Mouse (Mus musculus): ENCODE measurements around the gene Fat4. TPM values are rescaled to one million over a fixed set of nuclear protein-coding genes. Genes with fewer than 3 reads are reported as not detected.
A peak's percentile ranks its signal among the peaks of the same experiment; 100 is the strongest.

Gene Fat4
- polyA plus RNA-seq, 1 experiment from 2014 or later = 5.3 TPM

- H3K27me3 ChIP-seq (replicated peaks) = no peaks in the 10 kb centered on the region
- H3K27ac ChIP-seq = no peak overlapping the region
- no peak overlapping the region for H3K4me2 ChIP-seq (replicated peaks)
- 63% methylated on average over 13 of the region's 13 CpGs for WGBS
- H3K9ac ChIP-seq = no peak overlapping the region
- ATAC-seq = no peak
- no peak overlapping the region for H3K4me3 ChIP-seq (replicated peaks)
- H3K36me3 ChIP-seq = no peaks in the 10 kb centered on the region
- H3K9me3 ChIP-seq = no peaks in the 10 kb centered on the region
- H3K4me1 ChIP-seq (replicated peaks) = peaks cover 7% of the 10 kb centered on the region; the same call in 1 of the 2 replicates
These were observed 21.8 kb downstream of the Fat4 start for GRCm38 (mm10) chr3:38908426-38909111.

- ATAC-seq = no peak
- H3K36me3 ChIP-seq = no peaks in the 10 kb centered on the region
- no peak overlapping the region for H3K9ac ChIP-seq
- H3K27me3 ChIP-seq (replicated peaks) = no peaks in the 10 kb centered on the region
- no peak overlapping the region for H3K4me2 ChIP-seq (replicated peaks)
- 67% methylated on average over 5 of the region's 5 CpGs for WGBS
- H3K4me3 ChIP-seq (replicated peaks) = no peak overlapping the region
- no peaks in the 10 kb centered on the region for H3K9me3 ChIP-seq
- peaks cover 4% of the 10 kb centered on the region; the same call in 1 of the 2 replicates for H3K4me1 ChIP-seq (replicated peaks)
- no peak overlapping the region for H3K27ac ChIP-seq
These were observed 26.2 kb downstream of the Fat4 start for GRCm38 (mm10) chr3:38912768-38913487.

GRCm38 (mm10) chr3:38913488-38914105, 26.9 kb downstream of the Fat4 start:
- 66% methylated on average over 11 of the region's 11 CpGs for WGBS
- no peak overlapping the region for H3K27ac ChIP-seq

GRCm38 (mm10) chr3:38918926-38919325, 32.2 kb downstream of the Fat4 start:
- peaks cover 5% of the 10 kb centered on the region; the same call in 1 of the 2 replicates for H3K4me1 ChIP-seq (replicated peaks)
- WGBS = 67% methylated on average over 2 of the region's 2 CpGs
- no peak overlapping the region for H3K9ac ChIP-seq
- no peak for ATAC-seq
- H3K36me3 ChIP-seq = no peaks in the 10 kb centered on the region
- no peak overlapping the region for H3K4me3 ChIP-seq (replicated peaks)
- no peaks in the 10 kb centered on the region for H3K9me3 ChIP-seq
- no peak overlapping the region for H3K4me2 ChIP-seq (replicated peaks)
- H3K27ac ChIP-seq = no peak overlapping the region
- H3K27me3 ChIP-seq (replicated peaks) = no peaks in the 10 kb centered on the region

More at GRCm38 (mm10) chr3:38913488-38914105, 26.9 kb downstream of the Fat4 start:
- Histone ChIP-seq H3K9me3 (no peaks in the 10 kb centered on the region), H3K27me3 (replicated peaks) (no peaks in the 10 kb centered on the region), H3K36me3 (no peaks in the 10 kb centered on the region), H3K4me3 (replicated peaks) (no peak overlapping the region), H3K9ac (no peak overlapping the region), H3K4me2 (replicated peaks) (no peak overlapping the region), H3K4me1 (replicated peaks) (0 out of 2 replicates have a peak, but pooled peaks cover 3% of the 10 kb centered on the region)
- ATAC-seq = no peak

- peaks cover 5% of the 10 kb centered on the region; the same call in 1 of the 2 replicates for H3K4me1 ChIP-seq (replicated peaks)
- no peaks in the 10 kb centered on the region for H3K36me3 ChIP-seq
- H3K4me2 ChIP-seq (replicated peaks) = no peak overlapping the region
- no peaks in the 10 kb centered on the region for H3K9me3 ChIP-seq
- no peak overlapping the region for H3K4me3 ChIP-seq (replicated peaks)
- no peak overlapping the region for H3K27ac ChIP-seq
- H3K27me3 ChIP-seq (replicated peaks) = no peaks in the 10 kb centered on the region
- H3K9ac ChIP-seq = no peak overlapping the region
- ATAC-seq = no peak
- 59% methylated on average over 2 of the region's 2 CpGs for WGBS
These were observed 34.3 kb downstream of the Fat4 start for GRCm38 (mm10) chr3:38921031-38921430.

GRCm38 (mm10) chr3:38923251-38923686, 36.5 kb downstream of the Fat4 start:
- no peaks in the 10 kb centered on the region for H3K36me3 ChIP-seq
- no peak overlapping the region for H3K4me3 ChIP-seq (replicated peaks)
- no peak overlapping the region for H3K27ac ChIP-seq
- H3K27me3 ChIP-seq (replicated peaks) = no peaks in the 10 kb centered on the region
- H3K9ac ChIP-seq = no peak overlapping the region
- H3K4me1 ChIP-seq (replicated peaks) = peaks cover 5% of the 10 kb centered on the region; the same call in 1 of the 2 replicates
- no peak overlapping the region for H3K4me2 ChIP-seq (replicated peaks)
- peak; percentile 15; the same call in 1 of the 2 replicates for ATAC-seq
- H3K9me3 ChIP-seq = no peaks in the 10 kb centered on the region
- 23% methylated on average over 7 of the region's 7 CpGs for WGBS

- WGBS = 47% methylated on average over 4 of the region's 4 CpGs
- H3K36me3 ChIP-seq = no peaks in the 10 kb centered on the region
- H3K4me2 ChIP-seq (replicated peaks) = no peak overlapping the region
- H3K27ac ChIP-seq = no peak overlapping the region
- H3K27me3 ChIP-seq (replicated peaks) = no peaks in the 10 kb centered on the region
- ATAC-seq = no peak
- H3K9me3 ChIP-seq = no peaks in the 10 kb centered on the region
- H3K4me3 ChIP-seq (replicated peaks) = no peak overlapping the region
- H3K4me1 ChIP-seq (replicated peaks) = peaks cover 1% of the 10 kb centered on the region; the same call in 1 of the 2 replicates
- H3K9ac ChIP-seq = no peak overlapping the region
These were observed 41.4 kb downstream of the Fat4 start for GRCm38 (mm10) chr3:38928076-38928686.

GRCm38 (mm10) chr3:38928751-38929150, 42.0 kb downstream of the Fat4 start:
- no peaks in the 10 kb centered on the region for H3K4me1 ChIP-seq (replicated peaks)
- no peak overlapping the region for H3K27ac ChIP-seq
- H3K27me3 ChIP-seq (replicated peaks) = no peaks in the 10 kb centered on the region
- no peak for ATAC-seq
- H3K4me3 ChIP-seq (replicated peaks) = no peak overlapping the region
- no peak overlapping the region for H3K9ac ChIP-seq
- H3K36me3 ChIP-seq = no peaks in the 10 kb centered on the region
- H3K4me2 ChIP-seq (replicated peaks) = no peak overlapping the region
- WGBS = 67% methylated on average over 3 of the region's 3 CpGs
- no peaks in the 10 kb centered on the region for H3K9me3 ChIP-seq

GRCm38 (mm10) chr3:38934780-38935179, 48.0 kb downstream of the Fat4 start:
- H3K4me1 ChIP-seq (replicated peaks) = no peaks in the 10 kb centered on the region
- no peak overlapping the region for H3K27ac ChIP-seq
- H3K9me3 ChIP-seq = no peaks in the 10 kb centered on the region
- no peak overlapping the region for H3K4me2 ChIP-seq (replicated peaks)
- H3K9ac ChIP-seq = no peak overlapping the region
- no peaks in the 10 kb centered on the region for H3K36me3 ChIP-seq
- no peak for ATAC-seq
- H3K4me3 ChIP-seq (replicated peaks) = no peak overlapping the region
- 69% methylated on average over 7 of the region's 7 CpGs for WGBS
- H3K27me3 ChIP-seq (replicated peaks) = no peaks in the 10 kb centered on the region

- H3K36me3 ChIP-seq = no peaks in the 10 kb centered on the region
- no peak overlapping the region for H3K4me3 ChIP-seq (replicated peaks)
- H3K9me3 ChIP-seq = no peaks in the 10 kb centered on the region
- no peak overlapping the region for H3K4me2 ChIP-seq (replicated peaks)
- WGBS = 74% methylated on average over 7 of the region's 7 CpGs
- no peak overlapping the region for H3K27ac ChIP-seq
- H3K27me3 ChIP-seq (replicated peaks) = no peaks in the 10 kb centered on the region
- ATAC-seq = no peak
- H3K4me1 ChIP-seq (replicated peaks) = no peaks in the 10 kb centered on the region
- no peak overlapping the region for H3K9ac ChIP-seq
These were observed 49.7 kb downstream of the Fat4 start for GRCm38 (mm10) chr3:38936485-38936884.

GRCm38 (mm10) chr3:38937159-38937558, 50.4 kb downstream of the Fat4 start:
- Histone ChIP-seq H3K27ac (no peak overlapping the region), H3K4me1 (replicated peaks) (no peaks in the 10 kb centered on the region), H3K27me3 (replicated peaks) (no peaks in the 10 kb centered on the region), H3K9ac (no peak overlapping the region), H3K36me3 (no peaks in the 10 kb centered on the region), H3K9me3 (no peaks in the 10 kb centered on the region), H3K4me2 (replicated peaks) (no peak overlapping the region), H3K4me3 (replicated peaks) (no peak overlapping the region)
- ATAC-seq = no peak
- WGBS = 60% methylated on average over 8 of the region's 8 CpGs

GRCm38 (mm10) chr3:38938136-38938535, 51.4 kb downstream of the Fat4 start:
- H3K36me3 ChIP-seq = no peaks in the 10 kb centered on the region
- ATAC-seq = no peak
- H3K27ac ChIP-seq = no peak overlapping the region
- WGBS = 52% methylated on average over 5 of the region's 5 CpGs
- H3K9me3 ChIP-seq = no peaks in the 10 kb centered on the region
- H3K4me3 ChIP-seq (replicated peaks) = no peak overlapping the region
- H3K27me3 ChIP-seq (replicated peaks) = no peaks in the 10 kb centered on the region
- no peak overlapping the region for H3K4me2 ChIP-seq (replicated peaks)
- no peak overlapping the region for H3K9ac ChIP-seq
- no peaks in the 10 kb centered on the region for H3K4me1 ChIP-seq (replicated peaks)
